Mouse (Mus musculus): ENCODE measurements around the gene Ripor2.
A peak's percentile ranks its signal among the peaks of the same experiment; 100 is the strongest.

The Ripor2 gene

DNA sequence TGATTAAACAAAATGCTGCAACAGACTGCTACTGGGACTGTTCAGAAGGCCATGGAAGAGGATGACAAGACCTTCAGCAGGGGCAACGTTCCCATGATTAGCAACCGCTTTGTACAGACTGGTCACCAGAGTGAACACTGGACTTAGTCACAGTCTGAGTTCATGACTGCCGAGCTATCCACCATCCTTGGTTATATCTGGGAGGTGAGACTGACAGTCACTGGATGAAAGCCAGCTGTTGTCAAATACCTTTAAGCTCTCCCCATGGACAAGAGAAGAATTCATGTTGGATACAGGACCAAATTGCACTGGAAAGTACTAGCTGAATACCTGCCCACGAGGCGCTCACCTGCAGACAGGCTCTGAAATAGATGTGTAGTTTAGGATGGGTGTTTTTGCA lies 2.4 kb downstream of the Ripor2 start:
- no peak for DNase-seq (ENCODE audit: low spot score in 2 of 2)

DNA sequence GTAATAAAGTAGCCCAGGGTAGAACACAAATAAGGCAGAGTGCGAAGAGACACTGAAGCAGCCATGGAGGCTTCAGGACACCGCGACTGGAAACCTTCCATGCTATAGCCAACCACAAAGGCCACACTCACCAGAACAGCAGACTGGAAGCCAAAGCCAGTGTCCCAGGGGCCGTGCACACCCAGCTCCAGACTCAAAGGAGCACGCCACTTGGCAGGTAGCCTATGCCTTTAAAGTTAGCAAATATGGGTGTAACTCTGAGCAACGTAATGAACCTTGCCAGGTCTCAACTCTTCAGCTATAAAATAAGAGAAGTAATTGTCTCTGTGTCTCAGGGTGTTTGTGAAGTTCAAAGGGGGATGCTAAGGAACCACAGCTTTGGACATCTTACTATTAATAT lies 2.9 kb downstream of the Ripor2 start:
- DNase-seq (ENCODE audit: low spot score in 2 of 2) = no peak

DNA sequence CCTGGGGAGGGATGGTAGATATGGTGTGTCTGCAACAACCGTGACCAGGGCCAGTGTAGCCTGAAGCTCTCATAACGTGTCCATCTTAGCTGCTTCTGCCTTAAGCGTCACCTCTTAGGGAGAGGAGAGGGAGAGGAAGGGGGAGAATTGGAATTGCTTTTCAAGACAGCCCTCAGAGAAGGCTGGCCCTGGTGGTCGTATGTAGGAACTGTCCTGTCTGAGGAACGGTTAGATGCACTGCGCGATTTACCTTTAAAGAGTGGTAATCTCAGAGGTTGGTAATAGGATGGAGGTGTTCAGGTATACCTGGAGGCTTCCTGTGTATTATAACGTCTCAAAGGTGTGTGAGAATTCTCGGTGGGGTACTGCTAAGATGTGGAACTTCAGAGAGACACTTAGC lies 3.4 kb downstream of the Ripor2 start:
- no peak for DNase-seq (ENCODE audit: low spot score in 2 of 2)

DNA sequence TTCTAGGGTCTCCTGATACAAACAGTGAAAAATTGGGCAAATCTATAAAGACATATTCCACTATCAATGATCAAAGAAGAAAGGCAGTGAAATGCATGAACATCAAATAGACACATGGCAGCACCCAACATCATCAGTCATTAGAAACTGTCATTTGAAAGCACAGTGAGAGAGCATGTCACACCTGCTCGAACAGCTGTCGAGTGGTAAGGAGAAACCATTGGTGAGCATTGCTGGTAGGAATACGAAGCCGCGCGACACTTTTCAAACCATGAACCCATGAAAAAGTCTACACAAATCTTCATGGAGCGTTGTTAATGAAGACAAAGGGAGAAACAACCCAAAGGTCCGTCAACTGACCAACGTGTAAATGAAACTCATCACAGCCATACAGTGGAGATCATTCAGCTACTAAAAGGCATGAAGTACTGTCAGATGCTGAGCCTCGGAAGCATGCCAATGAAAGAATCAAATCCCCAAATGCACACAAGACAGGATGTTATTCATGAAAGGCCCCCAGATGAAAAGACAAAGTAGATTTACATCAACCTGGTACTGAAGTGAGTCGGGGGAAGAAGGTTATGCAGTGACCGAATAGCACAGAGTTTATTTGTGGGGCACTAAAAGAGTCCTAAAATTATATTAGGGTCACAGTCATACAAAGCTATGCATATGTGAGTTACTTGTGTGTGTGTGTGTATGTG lies 5.4 kb downstream of the Ripor2 start:
- DNase-seq (ENCODE audit: low spot score in 2 of 2) = no peak

DNA sequence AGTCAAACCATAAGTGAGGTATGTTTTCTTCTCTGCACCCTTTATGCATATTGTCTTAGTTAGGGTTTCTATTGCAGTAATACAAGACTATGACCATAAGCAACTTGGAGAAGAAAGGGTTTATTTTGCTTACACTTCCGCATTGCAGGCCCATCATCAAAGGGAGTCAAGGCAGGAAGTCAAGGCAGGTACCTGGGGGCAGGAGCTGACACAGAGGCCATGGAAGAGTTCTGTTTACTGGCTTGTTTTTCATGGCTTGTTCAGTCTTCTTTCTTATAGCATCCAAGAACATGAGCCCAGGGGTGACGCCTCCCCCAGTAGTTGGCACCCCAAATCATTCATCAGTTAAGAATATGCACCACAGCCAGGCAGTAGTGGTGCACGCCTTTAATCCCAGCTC lies 6.6 kb downstream of the Ripor2 start:
- no peak for DNase-seq (ENCODE audit: low spot score in 2 of 2)

DNA sequence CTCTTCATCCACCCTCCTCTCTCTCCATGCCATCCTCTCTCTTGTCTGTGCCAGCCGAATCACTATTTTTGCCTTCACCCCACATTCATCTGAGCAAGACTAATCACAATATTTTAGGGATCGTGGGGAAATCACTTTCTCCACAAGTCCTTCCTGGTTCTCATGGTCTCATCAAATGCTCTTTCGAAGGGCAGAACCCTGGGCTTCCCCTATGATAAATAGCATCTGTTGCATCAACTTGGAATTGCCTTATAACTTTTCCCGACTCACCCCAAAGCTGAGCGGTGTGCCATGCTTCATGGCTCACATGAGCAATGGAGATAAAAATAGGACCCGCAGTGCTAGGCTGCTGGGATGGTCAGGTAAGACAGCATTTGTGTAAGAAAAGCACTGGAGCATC lies 9.7 kb downstream of the Ripor2 start:
- DNase-seq (ENCODE audit: low spot score in 2 of 2) = no peak

DNA sequence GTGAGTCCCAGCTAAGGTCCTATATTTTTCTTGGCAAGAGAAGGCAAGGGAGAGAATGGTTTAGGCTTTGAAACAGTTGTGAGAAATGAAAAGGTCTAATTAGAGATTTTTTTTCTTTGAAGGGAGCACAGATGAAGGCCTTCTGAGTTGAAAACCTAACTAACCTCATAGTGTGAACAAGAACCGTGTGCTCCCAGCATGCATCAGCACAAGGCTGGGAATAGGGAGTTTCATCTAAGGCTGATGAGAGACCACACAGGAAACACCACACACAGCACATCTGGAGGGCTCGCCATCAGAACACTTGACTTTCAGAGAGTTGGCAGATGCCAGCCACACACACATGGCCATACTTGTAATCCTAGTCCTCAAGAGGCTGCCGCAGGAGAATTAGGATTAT lies 12.3 kb downstream of the Ripor2 start:
- no peak for DNase-seq (ENCODE audit: low spot score in 2 of 2)

DNA sequence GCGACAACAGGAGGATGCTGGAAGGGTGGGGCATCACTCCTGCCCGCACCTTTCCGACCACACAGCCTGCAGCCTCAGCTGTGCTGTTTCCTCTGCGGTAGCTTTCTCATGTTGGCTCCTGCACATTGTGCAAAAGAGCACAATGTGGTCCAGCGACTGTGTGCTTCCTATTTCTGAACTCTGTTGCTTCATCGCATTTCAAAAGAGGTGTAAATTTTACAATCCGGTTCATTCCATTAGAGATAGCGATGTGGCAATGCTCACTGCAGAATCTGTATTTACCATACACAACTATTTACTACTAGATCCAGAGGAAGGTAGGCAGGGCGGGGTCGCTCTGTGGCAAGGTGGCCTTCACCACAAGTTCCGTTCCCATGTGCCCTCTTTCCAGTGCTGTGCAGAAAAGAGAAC lies 17.6 kb downstream of the Ripor2 start:
- no peak for DNase-seq (ENCODE audit: low spot score in 2 of 2)

DNA sequence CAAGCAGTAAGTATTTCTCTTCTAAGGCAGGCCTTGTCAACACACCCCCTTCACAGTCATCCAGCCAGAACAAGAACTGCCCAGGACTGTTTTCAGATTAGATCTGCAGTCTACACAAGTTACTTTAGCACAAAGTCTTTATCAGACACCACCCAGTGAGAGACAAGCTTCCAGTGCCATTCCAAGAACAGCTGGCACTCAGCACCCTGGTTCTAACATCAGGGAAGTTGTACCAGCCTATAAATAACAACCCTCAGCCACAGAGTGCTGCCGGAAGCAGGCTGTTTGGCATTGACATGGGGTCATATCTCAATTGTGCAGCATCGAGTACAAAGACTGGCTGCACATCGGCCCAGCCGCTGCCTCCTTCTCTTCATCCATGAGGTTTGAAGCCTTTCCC lies 21.0 kb downstream of the Ripor2 start:
- no peak for DNase-seq (ENCODE audit: low spot score in 2 of 2)

DNA sequence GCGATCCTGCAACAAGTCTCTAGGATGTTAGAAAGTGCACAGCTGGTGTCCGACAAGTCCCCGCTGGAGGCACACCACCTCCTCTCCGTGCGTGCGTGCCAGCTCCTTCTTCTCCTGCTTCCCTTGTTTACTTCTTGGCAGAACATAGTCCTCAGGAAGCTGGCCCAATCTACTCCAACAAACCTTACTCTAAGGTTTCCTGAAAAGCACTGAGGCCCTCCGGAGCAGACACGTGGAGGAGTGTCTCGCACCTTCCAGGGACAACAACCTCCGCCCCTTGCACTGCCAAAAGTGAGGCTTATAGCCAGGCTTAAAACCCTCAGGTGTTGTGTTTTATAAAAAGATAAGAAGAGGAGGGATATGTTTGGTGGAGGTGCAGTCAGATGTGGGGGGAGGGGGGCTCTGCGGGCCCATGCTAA lies 21.6 kb downstream of the Ripor2 start:
- DNase-seq (ENCODE audit: low spot score in 2 of 2) = peak; percentile 30 to 42

DNA sequence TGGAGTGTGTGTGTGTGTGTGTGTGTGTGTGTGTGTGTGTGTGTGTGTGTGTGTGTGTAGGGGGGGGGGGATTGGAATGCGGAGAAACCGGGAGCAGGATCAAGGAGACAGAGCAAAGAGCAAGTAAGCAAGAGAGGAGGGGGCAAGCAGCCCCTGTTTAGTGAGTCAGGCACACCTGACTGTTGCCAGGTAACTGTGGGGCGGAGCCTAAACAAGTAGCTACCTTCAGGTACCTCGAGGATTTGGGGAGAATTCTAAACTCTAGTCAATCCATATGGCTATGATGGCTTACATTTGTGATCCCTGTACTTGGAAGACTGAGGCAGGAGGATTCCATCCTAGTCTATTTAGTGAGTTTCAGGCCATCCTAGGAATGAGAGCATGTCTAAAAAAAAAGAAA lies 22.1 kb downstream of the Ripor2 start:
- DNase-seq (ENCODE audit: low spot score in 2 of 2) = no peak

DNA sequence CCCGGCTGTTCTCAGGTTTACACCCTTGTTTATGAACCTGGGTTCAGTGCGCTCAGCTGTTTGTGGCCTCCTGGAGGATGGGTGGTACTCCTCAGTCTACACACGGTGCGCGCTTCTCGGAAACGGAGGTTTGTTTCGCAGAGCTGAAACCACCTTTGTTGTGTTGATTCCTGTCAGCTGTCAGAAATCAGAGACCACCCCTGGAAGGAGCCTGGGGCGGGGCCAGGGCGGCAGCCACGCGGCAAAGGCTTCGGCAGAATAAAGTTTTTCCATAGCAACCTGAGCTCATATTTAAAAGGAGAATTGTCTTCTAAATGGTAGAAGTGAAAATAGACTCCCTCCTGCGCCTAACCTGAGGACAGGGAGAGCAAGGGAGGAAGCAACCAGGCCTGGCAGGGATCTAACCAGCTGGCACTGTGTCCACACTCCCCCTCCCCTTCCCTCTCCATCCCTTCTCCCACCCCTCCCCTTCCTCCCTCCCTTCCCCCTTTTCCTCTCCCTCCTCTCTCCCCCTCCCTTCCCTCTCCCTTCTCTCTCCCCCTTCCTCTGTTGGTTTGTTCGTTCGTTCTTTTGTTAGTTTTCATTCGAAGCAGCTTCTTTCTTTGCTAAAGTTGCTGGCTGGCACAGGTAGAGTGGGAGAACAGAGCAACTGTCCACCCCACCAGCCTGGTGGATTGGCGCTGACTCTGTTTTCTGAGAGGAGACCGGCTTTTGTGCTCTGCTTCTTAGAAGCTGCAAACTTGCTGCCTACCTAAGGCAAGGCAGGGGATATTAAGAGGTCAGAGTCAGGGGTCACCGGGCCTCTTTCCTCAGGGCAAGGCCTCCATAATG lies 23.0 kb downstream of the Ripor2 start:
- no peak for DNase-seq (ENCODE audit: low spot score in 2 of 2)

DNA sequence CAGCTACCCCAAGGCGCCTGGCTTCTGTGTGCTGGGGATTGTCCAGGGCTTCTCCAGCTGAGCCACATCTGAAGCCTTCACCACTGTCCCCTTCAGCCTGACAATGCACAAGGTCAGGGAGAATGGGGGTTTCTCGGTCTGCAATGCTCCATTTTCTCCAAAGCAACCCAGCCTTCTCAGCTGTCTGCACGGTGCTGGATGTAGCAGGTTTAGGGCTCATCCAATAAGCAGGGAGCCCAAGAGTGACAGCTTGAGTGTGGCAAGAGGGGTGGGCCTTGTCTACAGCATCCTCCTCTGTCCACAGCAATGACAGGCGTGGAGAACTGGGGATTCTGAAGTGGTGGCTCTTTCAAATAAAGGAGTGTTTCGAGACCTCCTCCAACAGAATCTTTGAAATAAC lies 23.8 kb downstream of the Ripor2 start:
- no peak for DNase-seq (ENCODE audit: low spot score in 2 of 2)

DNA sequence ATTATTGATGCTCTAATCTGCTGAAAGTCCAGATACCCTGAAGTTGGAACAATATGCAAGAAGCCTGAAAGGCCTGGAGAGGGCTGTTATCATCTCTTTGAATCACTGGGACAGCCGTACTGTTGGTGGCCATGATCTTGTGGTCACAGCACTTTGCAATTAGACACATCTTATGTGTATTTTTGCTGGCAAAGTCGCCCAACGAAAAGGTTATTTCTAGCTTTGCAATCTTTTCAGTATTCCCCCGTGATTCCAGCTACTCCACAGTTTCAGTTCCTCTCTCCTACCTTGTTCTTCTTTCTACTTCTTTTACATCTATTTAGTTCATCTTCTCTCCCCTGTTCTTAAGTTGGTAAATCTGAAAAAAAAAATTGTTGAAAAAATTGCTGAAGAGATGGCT lies 26.0 kb downstream of the Ripor2 start:
- no peak for DNase-seq (ENCODE audit: low spot score in 2 of 2)

DNA sequence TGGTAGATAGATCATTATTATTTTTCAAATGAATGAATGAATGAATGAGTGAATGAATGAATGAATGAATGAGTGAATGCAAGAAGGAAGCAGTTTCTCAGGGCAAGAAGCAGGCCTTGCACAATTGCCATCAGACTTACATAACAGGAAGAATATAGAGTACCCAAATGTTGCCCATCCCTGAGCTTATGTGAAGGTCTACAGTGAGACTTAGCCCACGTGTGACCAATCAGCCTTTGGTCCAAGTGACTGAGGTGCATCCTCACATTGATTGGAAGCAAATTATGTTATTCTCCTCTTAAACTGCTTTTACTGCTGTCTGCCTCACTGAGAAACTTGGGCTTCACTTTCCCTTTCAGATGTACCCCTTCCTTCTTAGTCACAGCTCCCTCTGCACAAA lies 26.7 kb downstream of the Ripor2 start:
- DNase-seq (ENCODE audit: low spot score in 2 of 2) = no peak

DNA sequence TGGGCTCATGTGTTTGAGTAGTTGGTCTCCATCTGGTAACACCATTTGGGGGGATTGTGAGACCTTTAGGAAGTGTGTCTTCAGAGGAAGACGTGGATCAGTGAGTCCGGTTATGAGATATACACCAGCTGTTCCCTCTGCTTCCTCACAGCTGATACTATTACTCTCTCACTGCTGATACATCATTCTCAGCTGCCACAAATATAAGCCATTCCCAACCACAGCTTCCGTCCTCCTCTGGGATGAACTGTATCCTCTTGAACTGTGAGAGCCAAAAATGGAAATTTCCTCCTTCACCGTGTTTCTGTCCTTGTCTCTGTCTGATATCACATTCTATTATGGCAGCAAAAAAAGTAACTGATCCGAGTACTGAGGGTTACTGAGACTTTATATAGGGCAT lies 28.9 kb downstream of the Ripor2 start:
- no peak for DNase-seq (ENCODE audit: low spot score in 2 of 2)

DNA sequence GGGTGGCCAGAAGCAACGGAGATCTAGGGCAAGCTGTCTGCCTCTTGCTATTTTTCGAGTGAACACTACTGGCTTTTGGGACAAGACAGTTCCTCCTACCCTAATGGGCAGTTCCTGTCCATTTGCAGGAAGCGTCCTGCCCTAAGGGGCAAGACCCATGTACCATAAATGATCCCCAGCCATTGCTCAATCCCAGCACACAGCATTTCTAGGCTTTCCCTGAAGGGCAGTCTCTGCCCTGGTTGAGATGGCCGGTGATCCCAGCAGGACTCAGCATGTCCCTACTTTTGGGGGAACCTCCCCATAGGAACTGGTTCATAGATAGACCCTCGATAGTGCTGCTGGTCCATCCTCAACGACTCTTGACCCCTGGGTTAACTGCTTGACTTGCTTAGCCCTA lies 31.0 kb downstream of the Ripor2 start:
- DNase-seq (ENCODE audit: low spot score in 2 of 2) = no peak

DNA sequence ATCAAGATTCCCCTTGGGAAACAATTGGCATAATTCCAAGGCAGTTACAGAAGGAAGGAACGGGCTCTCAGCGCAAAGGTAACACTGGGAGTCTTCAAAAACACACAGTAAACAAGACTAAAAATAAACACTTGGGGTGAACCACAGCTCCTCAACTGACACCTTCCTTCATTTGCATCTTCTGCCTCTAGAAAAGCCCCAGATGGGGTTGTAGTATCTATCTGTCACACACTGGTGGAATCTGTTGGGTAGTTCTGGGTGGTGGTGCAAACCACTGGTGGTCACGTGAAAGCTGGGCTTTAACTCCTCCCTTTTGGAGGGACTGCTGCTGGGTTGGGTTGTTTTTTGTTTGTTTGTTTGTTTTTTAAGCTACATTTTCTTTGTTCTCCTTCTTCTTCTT lies 31.4 kb downstream of the Ripor2 start:
- no peak for DNase-seq (ENCODE audit: low spot score in 2 of 2)

DNA sequence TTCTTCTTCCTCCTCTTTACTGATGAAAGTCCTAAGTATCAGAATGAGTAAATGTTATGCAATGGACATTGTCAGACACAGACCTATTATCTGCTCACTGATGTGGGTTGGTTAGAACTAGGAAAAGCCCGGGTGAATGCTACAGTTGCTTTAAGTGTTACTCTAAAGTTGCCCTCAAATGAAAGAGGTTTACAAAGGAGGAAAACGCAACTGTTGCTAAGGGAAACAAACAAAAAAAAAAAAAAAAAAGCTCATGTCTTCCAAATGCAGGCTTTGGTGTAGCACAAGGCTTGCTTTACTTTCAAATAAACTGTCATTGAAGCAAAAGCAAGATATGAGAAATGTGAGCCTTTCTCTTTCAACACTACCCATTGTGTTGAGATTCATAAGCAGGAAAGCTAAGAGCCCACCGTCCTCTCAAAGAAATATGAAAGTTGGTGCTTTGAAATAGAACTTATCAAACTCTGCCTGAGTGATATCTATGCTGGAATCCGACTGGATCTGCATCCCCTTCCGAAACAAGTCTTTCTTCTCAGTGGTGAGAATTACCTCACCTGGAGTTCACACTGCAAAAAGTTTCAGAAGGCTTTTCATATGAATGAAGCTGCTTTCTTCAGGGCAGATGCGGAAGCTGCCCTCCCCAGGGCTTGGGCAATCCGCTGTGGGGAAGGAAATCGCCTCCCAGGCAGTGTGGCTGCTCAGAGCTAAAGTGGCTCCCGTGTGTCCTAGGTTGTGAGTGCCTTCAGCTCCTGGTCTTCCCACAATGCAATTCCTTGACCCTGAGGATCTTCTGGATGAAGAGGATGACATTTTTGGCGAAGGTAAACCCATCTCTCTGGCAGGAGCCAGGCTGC lies 32.2 kb downstream of the Ripor2 start:
- DNase-seq (ENCODE audit: low spot score in 2 of 2) = no peak

DNA sequence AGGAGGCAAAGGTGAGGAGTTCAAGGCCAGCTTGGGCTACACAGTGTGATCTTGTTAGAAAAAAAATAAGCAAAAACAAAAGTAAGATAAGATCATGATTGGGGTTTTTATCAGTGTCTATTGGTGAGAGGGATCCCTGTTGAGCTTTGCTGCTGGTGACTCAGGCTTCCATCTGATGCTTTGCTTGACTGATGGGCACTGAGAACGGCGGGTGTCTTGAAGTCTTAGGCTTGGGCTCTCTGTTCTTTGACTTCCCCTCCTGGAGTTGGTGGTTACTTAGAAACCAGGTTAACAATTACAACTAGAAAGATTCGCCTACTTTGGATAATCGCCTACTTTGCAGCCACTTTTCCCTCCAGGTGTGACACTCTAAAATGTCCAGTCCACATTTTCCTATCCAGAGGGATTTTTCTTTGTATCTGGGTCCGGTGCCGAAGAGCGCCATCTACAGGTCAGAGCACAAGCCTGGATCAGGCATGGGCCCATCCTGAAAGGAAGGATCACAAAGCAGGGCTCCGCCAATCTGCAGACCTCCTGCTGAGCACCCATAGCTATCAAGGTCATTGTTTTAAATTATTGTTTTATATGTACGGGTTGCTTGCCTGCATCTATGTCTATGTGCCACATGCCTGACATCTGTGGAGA lies 34.1 kb downstream of the Ripor2 start:
- no peak for DNase-seq (ENCODE audit: low spot score in 2 of 2)

DNA sequence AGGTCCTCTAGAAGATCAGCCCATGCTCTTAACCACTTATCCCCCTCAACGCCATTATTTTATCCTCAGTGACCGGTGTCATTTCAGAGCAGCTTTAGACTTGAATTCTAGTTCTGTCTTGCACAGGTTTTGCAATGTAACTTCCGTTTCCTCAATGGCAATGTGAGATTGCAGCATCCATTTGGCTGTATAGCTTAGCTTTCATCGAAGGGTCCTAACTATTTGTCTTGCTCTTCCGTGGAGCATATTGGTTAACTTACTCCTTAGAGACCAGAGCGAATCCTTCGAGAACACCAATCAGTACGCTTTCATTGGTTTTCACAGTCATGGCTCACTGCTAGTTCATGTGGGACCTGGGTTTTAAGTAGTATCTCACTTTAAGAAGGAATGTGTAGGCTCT lies 34.7 kb downstream of the Ripor2 start:
- no peak for DNase-seq (ENCODE audit: low spot score in 2 of 2)

Measured in frontal cortex, postnatal 36 days (tissue).